Mouse (Mus musculus) B cell, adult (primary cell): ENCODE measurements around the gene Mark4. TPM values are rescaled to one million over a fixed set of nuclear protein-coding genes. Genes with fewer than 3 reads are reported as not detected.

Source experiments
- total RNA-seq: library from RNA; stranded (reverse); gene quantifications from 4 replicates; pipeline ENCODE4 v1.2.4, GENCODE M21; 2023; ENCODE audit not compliant: inconsistent age

The Mark4 gene
- 25.7 to 29.5 TPM (median 27.5 TPM) in 4 replicates for total RNA-seq

GRCm38 (mm10) chr7:19458591-19459111 is at the start of gene Mark4:
TSS of gene Mark4 (minus strand) at chr7:19458821.

GRCm38 (mm10) chr7:19462884-19463381 is 4.3 kb upstream of the Mark4 start, which contains the start of gene Exoc3l2:
TSS of gene Exoc3l2 (plus strand) at chr7:19463331.

GRCm38 (mm10) chr7:19404476-19404875 is 54.1 kb downstream of the Mark4 start, which contains the start of gene Ckm:
TSS of gene Ckm (plus strand) at chr7:19404776.

GRCm38 (mm10) chr7:19403731-19404296 is 54.8 kb downstream of the Mark4 start, which contains the start of gene Klc3:
TSS of gene Klc3 (minus strand) at chr7:19404104.

GRCm38 (mm10) chr7:19381377-19382165 is 77.0 kb downstream of the Mark4 start, which contains the start of gene Ercc2:
TSS of gene Ercc2 (plus strand) at chr7:19382010.

Other genes starting within 250 kb of the Mark4 start
- 0.16 TPM in 1 of 4 replicates, not detected in the others for gene Gpr4, start 246.3 kb downstream of the Mark4 start, total RNA-seq
- 46.7 to 54.6 TPM (median 48.7 TPM) in 4 replicates for gene Opa3, start 230.5 kb downstream of the Mark4 start, total RNA-seq
- 349 to 378 TPM (median 355 TPM) in 4 replicates for gene Vasp, start 187.0 kb downstream of the Mark4 start, total RNA-seq
- 0.64 TPM in 1 of 4 replicates, not detected in the others for gene Ppm1n, start 178.8 kb downstream of the Mark4 start, total RNA-seq
- 0.24 TPM in 1 of 4 replicates, not detected in the others for gene Rtn2, start 176.2 kb downstream of the Mark4 start, total RNA-seq
- 2,334 to 3,047 TPM (median 2,835 TPM) in 4 replicates for gene Fosb, start 148.8 kb downstream of the Mark4 start, total RNA-seq
- 66.5 to 73.8 TPM (median 68.8 TPM) in 4 replicates for gene Ercc1, start 114.0 kb downstream of the Mark4 start, total RNA-seq
- gene Cd3eap, start 99.3 kb downstream of the Mark4 start, total RNA-seq = 6.2 to 8.3 TPM (median 7.5 TPM) in 4 replicates
- 0.54 to 2.1 TPM (median 0.86 TPM) in 4 replicates for gene Ppp1r13l, start 99.1 kb downstream of the Mark4 start, total RNA-seq
- gene Ercc2, start 76.8 kb downstream of the Mark4 start, total RNA-seq = 66.6 to 74.4 TPM (median 69.9 TPM) in 4 replicates
- gene Klc3, start 54.7 kb downstream of the Mark4 start, total RNA-seq = 1.8 to 4.2 TPM (median 2.4 TPM) in 4 replicates
- 0.42 TPM in 1 of 4 replicates, not detected in the others for gene Ckm, start 54.0 kb downstream of the Mark4 start, total RNA-seq
- not detected in 4 replicates for gene Exoc3l2, start 4.5 kb upstream of the Mark4 start, total RNA-seq
- 4.9 to 6.9 TPM (median 6.1 TPM) in 4 replicates for gene Bloc1s3, start 49.5 kb upstream of the Mark4 start, total RNA-seq
- 25.7 to 35.6 TPM (median 30.6 TPM) in 4 replicates for gene Trappc6a, start 49.6 kb upstream of the Mark4 start, total RNA-seq
- gene Nkpd1, start 59.0 kb upstream of the Mark4 start, total RNA-seq = 0.39 to 0.57 TPM (median 0.42 TPM) in 3 of 4 replicates, not detected in the other
- gene Ppp1r37, start 104.3 kb upstream of the Mark4 start, total RNA-seq = 50.2 to 62.6 TPM (median 55.2 TPM) in 4 replicates
- gene Zfp296, start 118.5 kb upstream of the Mark4 start, total RNA-seq = 11.5 to 13.5 TPM (median 12.6 TPM) in 4 replicates
- 75.7 to 86.9 TPM (median 84.1 TPM) in 4 replicates for gene Gemin7, start 118.8 kb upstream of the Mark4 start, total RNA-seq
- gene Clasrp, start 145.7 kb upstream of the Mark4 start, total RNA-seq = 100 to 118 TPM (median 109 TPM) in 4 replicates
- 110 to 121 TPM (median 118 TPM) in 4 replicates for gene Relb, start 170.6 kb upstream of the Mark4 start, total RNA-seq
- 75.3 to 90.5 TPM (median 78.3 TPM) in 4 replicates for gene Clptm1, start 206.2 kb upstream of the Mark4 start, total RNA-seq
- gene Apoc2, start 219.1 kb upstream of the Mark4 start, total RNA-seq = not detected in 4 replicates
- gene Gm44805, start 222.6 kb upstream of the Mark4 start, total RNA-seq = not detected in 4 replicates
- not detected in 4 replicates for gene Apoc4, start 222.7 kb upstream of the Mark4 start, total RNA-seq
- 1.9 to 4.3 TPM (median 2.0 TPM) in 3 of 4 replicates, not detected in the other for gene Apoc1, start 233.8 kb upstream of the Mark4 start, total RNA-seq
- 84.7 to 201 TPM (median 96.1 TPM) in 4 replicates for gene Apoe, start 240.4 kb upstream of the Mark4 start, total RNA-seq